Comparison of ENCODE assay signal across 8 mouse cellular contexts in the genomic region with DNA sequence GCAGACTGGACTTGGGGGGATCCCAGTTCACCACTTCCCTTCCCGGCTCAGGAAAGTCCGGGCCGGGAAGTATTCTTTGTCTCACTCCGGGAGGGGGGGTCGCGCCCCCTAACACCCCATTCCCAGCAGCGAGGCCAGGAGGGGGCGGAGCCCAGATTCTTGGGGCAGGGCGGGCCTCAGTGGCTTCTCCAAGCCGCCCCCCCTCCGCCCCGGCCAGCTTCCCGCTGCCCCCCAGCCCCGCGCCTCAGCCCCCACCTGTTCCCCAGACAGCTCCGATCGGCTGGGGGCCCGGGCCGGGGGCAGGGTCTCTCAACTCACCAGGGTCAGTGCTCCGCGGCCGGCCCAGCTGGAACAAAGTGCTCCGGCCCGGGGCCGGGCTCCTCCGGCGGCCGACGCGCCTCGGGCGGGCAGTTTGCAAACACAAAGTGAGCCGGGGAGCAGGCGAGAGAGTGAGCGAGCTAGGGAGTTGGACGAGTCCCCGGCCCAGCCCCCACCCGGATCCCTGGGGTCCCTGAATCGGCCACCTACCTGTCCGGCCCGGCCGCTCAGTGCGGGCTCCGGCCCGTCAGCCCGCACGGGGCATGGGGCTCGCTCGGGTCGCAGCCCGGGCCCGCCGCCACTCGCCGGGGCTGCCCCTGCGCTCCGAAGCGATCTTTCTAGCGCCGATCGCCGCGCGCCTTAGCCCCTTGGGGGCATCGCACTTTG. TPM values are rescaled to one million over a fixed set of nuclear protein-coding genes. Genes with fewer than 3 reads are reported as not detected.
DNase-seq lines count a peak whose midpoint lies in the region; ATAC-seq and TF ChIP-seq lines count a peak whose summit lies in the region.

No protein-coding gene starts in this region.

- peak; percentile 48 for ATAC-seq in kidney, embryonic 15.5 days (replicated peaks; ENCODE audit: low FRiP score)

- TF ChIP-seq CTCF in layer of hippocampus, adult 2 months (conservative IDR thresholded peaks at IDR 0.05) = no peak
- TF ChIP-seq CTCF in small intestine, adult 2 months (IDR thresholded peaks at IDR 0.05; ENCODE audit: extremely low read depth, insufficient read length, insufficient replicate concordance, low read depth, low read length) = no peak

- H3K36me3 ChIP-seq in heart, embryonic 10.5 days = peaks cover 16% of the 10 kb centered on the region; the same call in 1 of the 2 replicates
- H3K36me3 ChIP-seq in kidney, embryonic 15.5 days = no peaks in the 10 kb centered on the region
- no peaks in the 10 kb centered on the region for H3K36me3 ChIP-seq in small intestine, adult 2 months (ENCODE audit: control insufficient read depth, insufficient read depth, low read length)

- peak overlapping the region; percentile 95 for H3K9ac ChIP-seq in kidney, embryonic 15.5 days

- H3K27ac ChIP-seq in layer of hippocampus, adult 2 months = peak overlapping the region; percentile 79
- peak overlapping the region; percentile 97 for H3K27ac ChIP-seq in heart, embryonic 10.5 days
- peak overlapping the region; percentile 98 for H3K27ac ChIP-seq in kidney, embryonic 15.5 days
- peak overlapping the region; percentile 79 for H3K27ac ChIP-seq in small intestine, adult 2 months (ENCODE audit: insufficient read depth, low read depth, low read length)

- under 1% methylated on average over 64 of the region's 65 CpGs for WGBS in heart, embryonic 10.5 days
- 1% methylated on average over 59 of the region's 65 CpGs for WGBS in kidney, embryonic 15.5 days
- under 1% methylated on average over 64 of the region's 65 CpGs for WGBS in small intestine, adult 2 months

- no peak for TF ChIP-seq POLR2A in small intestine, adult 2 months (IDR thresholded peaks at IDR 0.05; ENCODE audit: low read depth, low read length)

- H3K4me2 ChIP-seq in kidney, embryonic 15.5 days = peak overlapping the region; percentile 93

- H3K9me3 ChIP-seq in heart, embryonic 10.5 days = no peaks in the 10 kb centered on the region
- no peaks in the 10 kb centered on the region for H3K9me3 ChIP-seq in kidney, embryonic 15.5 days (replicated peaks)

- peaks cover 50% of the 10 kb centered on the region for H3K4me1 ChIP-seq in heart, embryonic 10.5 days
- peaks cover 61% of the 10 kb centered on the region for H3K4me1 ChIP-seq in kidney, embryonic 15.5 days
- peaks cover 16% of the 10 kb centered on the region for H3K4me1 ChIP-seq in small intestine, adult 2 months (ENCODE audit: control insufficient read depth, insufficient read depth, insufficient read length, low read length)

- DNase-seq in layer of hippocampus, adult 2 months (ENCODE audit: low spot score in 2 of 2) = no peak
- DNase-seq in layer of hippocampus, adult 9-11 months = no peak
- DNase-seq in cerebellum, postnatal 36 days = peak; percentile 17 to 36
- DNase-seq in heart, embryonic 10.5 days (ENCODE audit: low spot score) = peak; percentile 88
- peak; percentile 70 for DNase-seq in lung, postnatal 14 days
- DNase-seq in frontal cortex, postnatal 36 days (ENCODE audit: low spot score in 2 of 2) = no peak

- H3K27me3 ChIP-seq in heart, embryonic 10.5 days (ENCODE audit: insufficient read depth, poor library complexity, severe bottlenecking) = peaks cover 5% of the 10 kb centered on the region; the same call in 1 of the 2 replicates
- H3K27me3 ChIP-seq in kidney, embryonic 15.5 days = 0 out of 2 replicates have a peak, but pooled peaks cover 8% of the 10 kb centered on the region
- H3K27me3 ChIP-seq in small intestine, adult 2 months (ENCODE audit: control insufficient read depth, insufficient read depth, low read length) = no peaks in the 10 kb centered on the region

- H3K4me3 ChIP-seq in layer of hippocampus, adult 2 months = peak overlapping the region; percentile 77
- peak overlapping the region; percentile 83 for H3K4me3 ChIP-seq in heart, embryonic 10.5 days
- H3K4me3 ChIP-seq in kidney, embryonic 15.5 days (replicated peaks) = peak overlapping the region; percentile 96
- H3K4me3 ChIP-seq in small intestine, adult 2 months (ENCODE audit: low read depth, low read length) = peak overlapping the region; percentile 99

RNA-seq across cellular contexts. Expression of a gene that starts 0.6 kb away (rescaled TPM):
- total RNA-seq in layer of hippocampus, adult 2 months (2021) = 10 to 100 TPM; 52.1 to 53.3 TPM
- 12.4 and 27.3 TPM in 2 replicates for polyA plus RNA-seq in heart, embryonic 10.5 days (2016; fragmentation: Nextera tagmentation; extraction: Ambion mirVana)
- polyA plus RNA-seq in kidney, embryonic 15.5 days (2015; fragmentation: Nextera tagmentation; extraction: Ambion mirVana) = 13.0 and 13.7 TPM in 2 replicates
- polyA plus RNA-seq in small intestine, adult 2 months (2012; rRNA removed) = 66.9 and 126 TPM in 2 replicates

Comparison
In these comparisons a context has a peak if more than half of its experiments do, and no peak if none do; other contexts are left out.
1. DNase-seq: peak in cerebellum, postnatal 36 days (2 of 2), heart, embryonic 10.5 days (single experiment) and lung, postnatal 14 days (single experiment); none in layer of hippocampus, adult 2 months (0 of 2), layer of hippocampus, adult 9-11 months (single experiment) and frontal cortex, postnatal 36 days (0 of 2).
2. Peak in every context shown above with its lines, with median percentiles within 50 percentile points of each other: H3K27ac ChIP-seq and H3K4me3 ChIP-seq.